Mouse (Mus musculus) cortical plate, adult 2 months (tissue): Measurements from ENCODE around the gene Iglon5.
A peak's percentile ranks its signal among the peaks of the same experiment; 100 is the strongest.

ENCODE experiments used
- CTCF ChIP-seq: fragments of 200-500 bp; IDR thresholded peaks from 2 replicates; pipeline ENCODE4 v1.5.1; 2011; ENCODE audit warnings: mild to moderate bottlenecking, control low read depth, low read length; ENCODE audit not compliant: insufficient read depth; ENCODE audit errors: extremely low read depth
- POLR2A ChIP-seq: fragments of 200-500 bp; IDR thresholded peaks from 2 replicates; pipeline ENCODE4 v1.6.1; 2011; ENCODE audit warnings: mild to moderate bottlenecking, low read length, control low read depth; ENCODE audit not compliant: insufficient read depth; ENCODE audit errors: extremely low read depth

- no peak for TF ChIP-seq CTCF
- TF ChIP-seq POLR2A, result peak; percentile 64
Observed at GRCm38 (mm10) chr7:43443126-43443916, 46.6 kb downstream of the Iglon5 start.
